Mouse (Mus musculus): ENCODE data around the gene Klf17. TPM values are rescaled to one million over a fixed set of nuclear protein-coding genes. Genes with fewer than 3 reads are reported as not detected.

Gene Klf17
- polyA plus RNA-seq, 1 experiment from 2014 or later: not detected

DNA sequence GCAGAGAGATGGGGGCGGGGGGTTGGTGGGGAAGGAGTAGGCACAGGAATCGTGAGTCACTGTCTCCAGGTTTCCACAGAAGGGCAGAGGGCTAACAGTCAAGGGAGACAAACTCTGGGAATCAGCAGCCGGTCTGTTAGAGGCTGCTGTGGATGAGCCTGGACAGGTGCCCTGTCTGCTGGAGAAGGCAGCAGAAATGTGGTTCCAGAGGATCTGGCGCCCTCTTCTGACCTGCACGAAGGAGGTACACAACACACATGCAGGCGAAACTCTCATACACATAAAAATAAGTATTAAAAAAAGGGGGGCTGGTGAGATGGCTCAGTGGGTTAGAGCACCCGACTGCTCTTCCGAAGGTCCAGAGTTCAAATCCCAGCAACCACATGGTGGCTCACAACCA is 27.9 kb downstream of the Klf17 start:
- no peak overlapping the region for H3K27ac ChIP-seq
- ATAC-seq: no peak
- H3K27me3 ChIP-seq: no peaks in the 10 kb centered on the region
- H3K36me3 ChIP-seq (ENCODE audit: poor library complexity, severe bottlenecking): no peaks in the 10 kb centered on the region
- WGBS: 54% methylated on average over 8 of the region's 8 CpGs
- H3K4me2 ChIP-seq: no peak overlapping the region
- H3K9me3 ChIP-seq (replicated peaks): no peaks in the 10 kb centered on the region
- H3K9ac ChIP-seq: no peak overlapping the region
- H3K4me3 ChIP-seq: no peak overlapping the region
- no peaks in the 10 kb centered on the region for H3K4me1 ChIP-seq

DNA sequence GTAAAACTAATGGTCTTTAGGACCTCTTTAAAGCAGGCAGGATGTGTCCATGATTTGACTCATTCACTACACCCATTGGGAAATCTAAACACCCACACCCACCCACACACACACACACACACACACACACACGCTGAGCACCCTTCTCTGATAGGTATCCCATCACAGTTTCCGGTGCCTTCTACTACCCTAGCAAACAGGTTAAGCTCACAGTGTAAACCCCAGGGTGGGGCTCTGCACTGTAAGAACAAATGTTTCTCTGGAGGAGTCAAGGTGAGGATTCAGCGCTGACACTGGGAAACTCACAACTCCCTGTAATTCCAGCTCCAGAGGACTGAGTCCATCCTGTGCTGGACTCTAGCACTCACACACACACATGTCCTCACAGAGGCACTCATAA is 33.5 kb downstream of the Klf17 start:
- Histone ChIP-seq H3K4me3 (no peak overlapping the region), H3K27ac (no peak overlapping the region), H3K9me3 (replicated peaks) (no peaks in the 10 kb centered on the region), H3K9ac (no peak overlapping the region), H3K4me2 (no peak overlapping the region), H3K27me3 (no peaks in the 10 kb centered on the region), H3K4me1 (no peaks in the 10 kb centered on the region), H3K36me3 (ENCODE audit: poor library complexity, severe bottlenecking) (no peaks in the 10 kb centered on the region)
- no peak for ATAC-seq
- WGBS: 80% methylated on average over 3 of the region's 3 CpGs

DNA sequence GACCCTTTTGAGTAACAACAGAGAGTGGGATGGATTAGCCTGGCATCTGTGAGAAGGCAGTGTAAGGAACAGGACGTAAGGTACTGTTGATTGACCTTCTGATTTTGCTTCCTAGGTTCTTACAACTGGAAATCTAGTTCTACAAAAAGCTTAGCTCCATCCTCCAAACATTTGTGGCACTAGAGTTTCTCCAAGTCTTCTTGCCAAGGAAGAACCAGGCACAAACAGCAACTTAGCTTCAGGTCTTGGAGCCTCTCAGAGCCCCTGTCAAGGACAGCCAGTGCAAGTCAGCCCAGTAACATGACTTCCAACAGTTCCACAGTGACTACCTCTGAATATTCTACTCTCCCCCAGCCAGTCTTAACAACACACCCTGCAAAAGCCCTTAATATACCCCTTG is 41.3 kb downstream of the Klf17 start, which contains the start of gene Gm12845:
TSS of gene Gm12845 (plus strand) at position 301 of the 400 bp plus-strand sequence.
- WGBS: 94% methylated on average over 1 of the region's 1 CpGs

DNA sequence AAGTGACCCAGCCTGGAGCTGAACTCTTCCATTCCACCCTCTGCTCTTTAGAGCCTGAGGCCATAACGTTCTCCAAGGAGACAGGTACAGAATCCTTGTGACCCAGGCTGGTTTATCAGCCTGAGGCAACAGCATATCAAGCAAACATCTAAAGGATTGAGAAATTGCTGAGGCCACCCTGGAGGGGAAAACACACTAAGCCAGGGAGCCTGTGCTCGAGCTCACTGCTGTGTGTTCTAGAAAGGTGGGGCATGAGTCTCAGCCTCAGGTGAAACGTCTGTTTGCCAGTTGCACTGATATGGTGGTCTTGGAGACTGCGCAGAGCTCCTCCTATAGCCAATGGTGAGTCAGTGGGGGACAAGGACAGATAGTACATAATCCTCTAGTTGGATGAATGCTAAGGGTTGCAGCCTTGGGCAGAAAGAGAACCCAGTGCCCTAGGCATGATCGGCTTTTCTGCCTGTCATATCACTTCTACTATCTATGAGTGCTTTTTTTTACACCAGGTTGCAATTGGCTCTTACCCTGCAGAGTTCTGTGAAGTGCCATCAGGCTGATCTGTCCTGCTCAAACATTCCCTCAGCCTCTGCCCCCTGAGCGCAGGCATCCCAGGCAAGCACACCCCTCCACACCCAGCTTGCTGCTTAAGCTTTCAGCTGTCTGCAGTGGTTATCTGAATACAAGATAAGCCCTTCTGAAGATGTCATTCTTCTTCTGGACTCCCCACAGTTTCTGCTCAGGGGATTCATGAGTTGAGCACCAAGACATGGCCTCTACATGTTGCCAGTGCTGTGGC is 51.9 kb downstream of the Klf17 start:
- H3K4me1 ChIP-seq: no peaks in the 10 kb centered on the region
- no peaks in the 10 kb centered on the region for H3K27me3 ChIP-seq
- H3K9me3 ChIP-seq (replicated peaks): no peaks in the 10 kb centered on the region
- no peaks in the 10 kb centered on the region for H3K36me3 ChIP-seq (ENCODE audit: poor library complexity, severe bottlenecking)
- no peak for ATAC-seq
- H3K27ac ChIP-seq: no peak overlapping the region
- no peak overlapping the region for H3K9ac ChIP-seq
- 83% methylated on average over 6 of the region's 6 CpGs for WGBS
- no peak overlapping the region for H3K4me2 ChIP-seq
- H3K4me3 ChIP-seq: no peak overlapping the region

More for the DNA sequence above, 41.3 kb downstream of the Klf17 start, which contains the start of gene Gm12845:
- no peaks in the 10 kb centered on the region for H3K9me3 ChIP-seq (replicated peaks)
- no peak within 1 kb of the TSS for H3K4me3 ChIP-seq
- no peak for ATAC-seq
- no peaks in the 10 kb centered on the region for H3K36me3 ChIP-seq (ENCODE audit: poor library complexity, severe bottlenecking)
- H3K27ac ChIP-seq: no peak within 1 kb of the TSS
- H3K27me3 ChIP-seq: no peaks in the 10 kb centered on the region
- H3K9ac ChIP-seq: no peak within 1 kb of the TSS
- H3K4me2 ChIP-seq: no peak within 1 kb of the TSS
- H3K4me1 ChIP-seq: no peaks in the 10 kb centered on the region

DNA sequence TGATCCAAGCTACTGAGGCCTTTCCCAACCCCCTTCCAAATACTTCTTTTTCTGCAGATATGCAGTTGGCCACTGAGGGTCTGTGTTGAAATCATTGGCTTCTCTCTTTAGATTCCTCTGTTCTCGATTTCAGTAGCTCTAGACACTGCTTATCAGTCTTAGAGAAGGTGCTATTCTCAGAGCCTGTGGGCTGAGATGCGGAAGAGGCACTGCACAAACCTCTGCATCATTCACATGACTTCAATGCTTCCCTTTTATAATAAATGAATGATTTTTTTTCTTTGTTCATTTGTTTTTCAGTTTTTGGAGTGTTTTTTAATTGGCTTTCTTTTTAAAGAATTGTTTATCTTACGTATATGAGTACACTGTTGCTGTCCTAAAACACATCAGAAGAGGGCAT is 53.1 kb downstream of the Klf17 start:
- ATAC-seq: no peak
- H3K27me3 ChIP-seq: no peaks in the 10 kb centered on the region
- 83% methylated on average over 3 of the region's 3 CpGs for WGBS
- H3K4me3 ChIP-seq: no peak overlapping the region
- H3K4me2 ChIP-seq: no peak overlapping the region
- no peaks in the 10 kb centered on the region for H3K4me1 ChIP-seq
- no peaks in the 10 kb centered on the region for H3K9me3 ChIP-seq (replicated peaks)
- H3K36me3 ChIP-seq (ENCODE audit: poor library complexity, severe bottlenecking): no peaks in the 10 kb centered on the region
- no peak overlapping the region for H3K9ac ChIP-seq
- H3K27ac ChIP-seq: no peak overlapping the region

DNA sequence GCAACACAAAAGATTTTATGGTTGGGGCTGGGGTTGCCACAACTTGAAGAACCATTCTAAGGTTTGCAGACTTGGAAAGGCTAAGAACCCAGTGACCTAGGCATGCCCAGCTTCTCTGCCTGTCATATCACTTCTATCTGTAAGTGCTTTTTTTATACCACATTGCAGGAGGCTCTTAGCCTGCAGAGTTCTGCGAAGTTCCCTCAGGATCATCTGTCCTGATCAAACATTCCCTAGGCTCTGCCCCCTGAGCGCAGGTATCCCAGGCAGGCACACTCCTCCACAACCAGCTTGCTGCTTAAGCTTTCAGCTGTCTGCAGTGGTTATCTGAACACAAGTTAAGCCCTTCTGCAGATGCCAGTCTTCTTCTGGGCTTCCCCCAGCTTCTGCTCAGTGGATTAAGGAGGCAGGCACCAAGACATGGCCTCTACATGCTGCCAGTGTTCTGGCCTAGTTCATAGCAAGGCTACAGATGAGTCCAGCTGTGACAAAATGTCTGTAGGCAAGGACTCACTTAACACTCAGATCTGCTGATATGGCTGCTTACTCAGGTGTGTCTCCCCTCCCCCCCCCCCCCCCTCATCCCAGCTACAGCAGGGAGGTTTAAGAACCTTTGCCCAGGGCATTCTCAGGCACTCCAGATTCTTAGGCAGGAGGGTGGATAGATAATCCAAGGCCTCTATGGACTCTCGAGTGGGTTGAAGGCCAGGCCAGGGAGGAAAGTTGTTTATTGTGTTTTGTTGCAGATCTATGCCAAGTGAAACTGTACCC is 56.5 kb downstream of the Klf17 start:
- no peaks in the 10 kb centered on the region for H3K4me1 ChIP-seq
- WGBS: 77% methylated on average over 3 of the region's 3 CpGs
- no peaks in the 10 kb centered on the region for H3K36me3 ChIP-seq (ENCODE audit: poor library complexity, severe bottlenecking)

More for the DNA sequence above, 56.5 kb downstream of the Klf17 start:
- H3K4me3 ChIP-seq: no peak overlapping the region
- no peak overlapping the region for H3K9ac ChIP-seq
- ATAC-seq: no peak
- no peaks in the 10 kb centered on the region for H3K9me3 ChIP-seq (replicated peaks)
- H3K27me3 ChIP-seq: no peaks in the 10 kb centered on the region; the same call in 1 of the 2 replicates
- H3K27ac ChIP-seq: no peak overlapping the region
- no peak overlapping the region for H3K4me2 ChIP-seq

Other genes with a start within 250 kb of the Klf17 start
- 186 and 188 TPM in 2 replicates for gene Eri3, start 215.3 kb downstream of the Klf17 start, polyA plus RNA-seq (2015; fragmentation: Nextera tagmentation; extraction: Ambion mirVana)
- gene Dmap1, start 83.4 kb downstream of the Klf17 start, polyA plus RNA-seq (2015; fragmentation: Nextera tagmentation; extraction: Ambion mirVana): 73.6 and 76.7 TPM in 2 replicates
- not detected in 2 replicates for gene Gm12845, start 41.2 kb downstream of the Klf17 start, polyA plus RNA-seq (2015; fragmentation: Nextera tagmentation; extraction: Ambion mirVana)
- gene Slc6a9, start 68.9 kb upstream of the Klf17 start, polyA plus RNA-seq (2015; fragmentation: Nextera tagmentation; extraction: Ambion mirVana): 7.8 and 7.9 TPM in 2 replicates
- gene Ccdc24, start 106.9 kb upstream of the Klf17 start, polyA plus RNA-seq (2015; fragmentation: Nextera tagmentation; extraction: Ambion mirVana): 1.2 and 2.1 TPM in 2 replicates
- gene B4galt2, start 117.8 kb upstream of the Klf17 start, polyA plus RNA-seq (2015; fragmentation: Nextera tagmentation; extraction: Ambion mirVana): 28.7 and 32.0 TPM in 2 replicates
- 333 and 349 TPM in 2 replicates for gene Atp6v0b, start 121.7 kb upstream of the Klf17 start, polyA plus RNA-seq (2015; fragmentation: Nextera tagmentation; extraction: Ambion mirVana)
- 27.3 and 28.5 TPM in 2 replicates for gene Dph2, start 126.4 kb upstream of the Klf17 start, polyA plus RNA-seq (2015; fragmentation: Nextera tagmentation; extraction: Ambion mirVana)
- 60.5 and 70.6 TPM in 2 replicates for gene Ipo13, start 149.4 kb upstream of the Klf17 start, polyA plus RNA-seq (2015; fragmentation: Nextera tagmentation; extraction: Ambion mirVana)
- gene Artn, start 164.1 kb upstream of the Klf17 start, polyA plus RNA-seq (2015; fragmentation: Nextera tagmentation; extraction: Ambion mirVana): 0.21 and 0.31 TPM in 2 replicates

Measured in forebrain, embryonic 13.5 days (tissue).